Mouse (Mus musculus): Measurements from ENCODE around the gene Armcx3.

DNA sequence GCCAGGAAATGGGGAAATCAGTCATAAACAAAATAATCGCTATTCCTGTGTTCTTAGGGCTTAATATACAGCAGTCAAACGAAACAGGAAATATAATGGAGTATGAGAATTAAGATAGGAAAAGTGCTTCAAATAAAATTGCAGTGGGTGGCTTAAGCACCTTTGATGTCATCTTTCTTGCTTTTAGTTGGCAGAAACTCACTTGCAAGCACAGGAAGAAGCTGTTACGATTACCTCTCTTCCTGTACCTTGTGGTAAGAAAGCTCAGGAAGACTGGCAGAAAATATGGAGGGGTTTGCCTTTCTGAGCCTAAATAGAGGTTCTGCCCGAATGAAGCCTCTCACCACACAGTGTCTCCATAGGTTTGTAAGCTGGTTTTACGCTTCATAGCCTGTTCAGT lies 14.5 kb upstream of the Armcx3 start:
- TF ChIP-seq CTCF (IDR thresholded peaks at IDR 0.05; ENCODE audit: extremely low read depth, insufficient read depth, insufficient read length, insufficient replicate concordance) (no peak), POLR2A (IDR thresholded peaks at IDR 0.05; ENCODE audit: low read depth, low read length) (no peak)
